Mouse (Mus musculus) left cerebral cortex, adult 2 months (tissue): ENCODE results near the gene Fbxw8. TPM values are rescaled to one million over a fixed set of nuclear protein-coding genes. Genes with fewer than 3 reads are reported as not detected.

Experiments
- DNase-seq, 2 experiments: peaks; one replicate each; pipeline ENCODE4 v3.0.0; 2021 to 2022; ENCODE audit warnings: low spot score in 2 of 2, mixed read lengths in 1 of 2; ENCODE audit errors: extremely low spot score in 1 of 2
- H3K27ac ChIP-seq: fragments of 200-600 bp; 2 replicates; pipeline ENCODE4 v1.8.1; 2022
- H3K4me3 ChIP-seq: fragments of 200-600 bp; 2 replicates; pipeline ENCODE4 v1.8.1; 2022
- CTCF ChIP-seq: fragments of 200-600 bp; IDR thresholded peaks from 2 replicates; pipeline ENCODE4 v1.8.1; 2022; ENCODE audit warnings: antibody characterized with exemption, mild to moderate bottlenecking, moderate library complexity
- intact Hi-C: fragments of 180-260 bp; cut with DNase I; formaldehyde crosslinking; loops from one replicate; pipeline ENCODE4 v1.15.1; 2025
- total RNA-seq, 2 experiments: library from RNA; stranded (reverse); gene quantifications; 2 replicates each; pipeline ENCODE4 v1.2.3; 2021

The Fbxw8 gene
- total RNA-seq, 2 experiments from 2014 or later: 34.5 to 35.1 TPM

DNA sequence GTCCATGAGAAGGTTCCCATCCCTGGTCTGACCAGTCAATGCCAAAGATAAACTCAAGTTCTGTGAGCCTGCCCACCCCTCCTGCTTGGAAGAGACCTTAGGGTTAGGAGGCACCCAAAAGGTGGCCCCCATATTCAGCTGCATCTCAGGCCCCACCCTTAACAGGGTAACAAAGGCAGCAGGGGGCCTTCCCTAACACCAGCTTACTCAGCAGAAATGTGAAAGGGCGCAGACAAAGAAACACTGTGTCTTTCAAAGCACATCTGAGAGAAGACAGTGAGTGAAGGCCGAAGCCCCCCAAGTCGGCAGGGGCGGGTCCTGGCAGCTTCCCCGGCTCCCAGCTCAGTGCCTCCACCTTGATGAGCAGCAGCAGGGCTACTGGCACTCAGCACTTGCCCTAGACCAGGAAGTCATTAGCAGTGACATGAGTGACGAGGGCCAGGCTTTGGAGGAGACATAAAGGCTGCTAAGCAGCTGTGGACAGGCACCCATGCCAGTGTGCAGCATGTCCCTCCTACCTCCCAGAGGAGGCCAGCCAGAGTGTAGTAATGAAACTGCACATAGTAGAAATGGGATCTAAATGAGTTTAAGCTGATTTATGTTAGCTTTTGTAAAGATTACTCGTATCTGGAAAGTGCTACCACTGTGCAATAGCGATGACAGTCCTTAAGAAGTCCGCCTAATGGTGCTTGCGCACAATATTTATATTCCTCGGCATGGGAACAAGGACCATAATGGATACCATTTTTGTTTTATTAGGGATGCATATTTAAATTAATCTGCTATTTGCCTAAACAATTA lies 56.0 kb downstream of the Fbxw8 start:
- intact Hi-C loops: no loop called here
- no peak for DNase-seq
- TF ChIP-seq CTCF: no peak
- Histone ChIP-seq H3K27ac (no peak overlapping the region), H3K4me3 (no peak overlapping the region)

DNA sequence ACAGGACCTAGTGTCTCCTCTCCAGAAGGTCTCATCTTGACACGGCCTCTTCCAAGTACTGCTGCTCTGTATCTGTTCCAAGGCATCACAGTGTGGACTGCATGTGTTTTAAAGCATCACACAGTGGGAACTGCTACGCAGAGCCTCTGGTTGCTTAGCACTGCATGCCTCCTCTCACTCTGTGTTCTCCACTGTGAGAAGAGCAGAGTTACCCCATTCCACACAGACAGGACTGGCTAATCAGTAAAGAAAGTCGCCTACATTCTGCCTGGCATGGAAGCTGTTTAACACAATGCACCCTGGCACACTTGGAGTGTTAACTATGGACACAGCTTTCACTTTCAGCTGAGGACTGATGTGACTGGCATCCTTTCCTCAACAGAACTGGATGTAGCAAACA lies 58.9 kb downstream of the Fbxw8 start:
- Histone ChIP-seq H3K27ac (no peak overlapping the region), H3K4me3 (no peak overlapping the region)
- DNase-seq: no peak
- no peak for TF ChIP-seq CTCF
- intact Hi-C loops: no loop called here

DNA sequence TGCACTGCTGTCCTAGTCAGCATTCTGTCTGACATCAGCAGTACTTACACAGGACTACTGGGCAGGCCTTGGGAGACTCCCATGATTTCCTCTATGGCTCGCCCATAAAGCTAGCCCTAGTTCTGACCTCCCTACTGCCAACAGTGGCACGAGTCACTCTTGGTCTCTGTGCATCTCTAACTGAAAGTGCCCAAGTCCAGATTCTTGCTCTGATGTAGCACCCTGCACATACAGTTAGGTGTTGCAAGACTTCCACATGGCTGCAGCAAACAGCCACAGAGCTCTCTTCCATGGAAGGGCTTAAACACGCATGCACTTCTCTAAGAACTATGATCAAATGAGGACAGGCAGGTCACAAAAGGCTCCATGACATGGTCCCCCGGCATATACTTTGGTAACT lies 59.4 kb downstream of the Fbxw8 start:
- DNase-seq: no peak
- Histone ChIP-seq H3K4me3 (no peak overlapping the region), H3K27ac (no peak overlapping the region)
- intact Hi-C loops: no loop called here
- no peak for TF ChIP-seq CTCF

DNA sequence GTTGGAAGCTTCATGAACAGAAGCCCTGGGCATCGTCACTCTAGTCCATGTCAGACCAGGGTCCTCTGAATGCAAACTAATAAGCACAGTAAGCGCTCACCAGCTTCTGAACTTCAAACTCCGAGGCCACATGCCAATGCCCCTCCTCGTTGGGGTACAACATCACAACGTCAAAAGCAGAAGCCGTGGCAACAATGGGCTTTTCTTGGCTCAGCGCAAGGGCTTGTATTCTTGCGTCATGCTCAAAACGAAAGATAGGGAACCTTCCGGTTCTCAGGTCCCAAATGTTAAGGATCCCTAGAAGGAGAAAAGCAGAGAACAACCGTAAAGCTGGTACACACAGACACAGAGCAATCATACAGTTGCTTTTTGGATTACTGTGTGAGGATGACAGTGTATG lies 59.8 kb downstream of the Fbxw8 start:
- no peak for TF ChIP-seq CTCF
- Histone ChIP-seq H3K27ac (no peak overlapping the region), H3K4me3 (no peak overlapping the region)
- no peak for DNase-seq
- intact Hi-C loops: no loop called here

DNA sequence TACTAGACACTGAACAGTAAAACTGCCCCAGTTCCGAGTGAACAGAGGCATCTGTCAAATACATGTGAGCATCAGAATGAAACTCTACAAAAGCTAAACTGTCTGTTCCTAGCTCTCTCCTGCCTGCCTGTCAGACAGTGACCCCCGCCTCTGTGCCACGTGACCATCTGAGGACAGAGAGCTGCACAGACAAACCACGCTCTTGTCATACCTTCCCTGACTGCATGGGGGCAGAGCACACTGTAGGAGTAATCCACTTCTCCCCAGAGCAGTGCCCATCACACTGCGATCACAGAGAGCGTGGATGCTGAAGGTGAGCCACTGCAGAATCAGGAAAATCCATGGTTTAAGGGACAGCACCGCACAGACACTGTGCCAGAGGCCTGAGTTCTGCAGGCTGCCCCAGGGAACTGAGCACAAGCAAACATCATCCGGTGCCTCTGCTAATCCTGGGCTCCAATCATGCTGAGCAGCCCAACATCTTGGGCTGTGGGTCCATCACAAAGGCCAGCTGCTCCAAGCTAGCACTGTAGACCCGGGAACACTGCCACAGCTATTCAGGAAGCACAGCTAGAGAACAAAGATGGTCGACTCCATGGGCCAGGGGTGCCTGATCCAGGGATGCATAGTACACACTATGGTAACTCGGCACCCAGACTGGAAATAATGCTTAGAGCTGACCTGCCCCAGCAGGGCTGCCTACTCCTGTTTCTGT lies 61.8 kb downstream of the Fbxw8 start:
- TF ChIP-seq CTCF: peak; percentile 37
- Histone ChIP-seq H3K27ac (no peak overlapping the region; the same call in 1 of the 2 replicates), H3K4me3 (no peak overlapping the region)
- no peak for DNase-seq
- intact Hi-C loops: no loop called here

DNA sequence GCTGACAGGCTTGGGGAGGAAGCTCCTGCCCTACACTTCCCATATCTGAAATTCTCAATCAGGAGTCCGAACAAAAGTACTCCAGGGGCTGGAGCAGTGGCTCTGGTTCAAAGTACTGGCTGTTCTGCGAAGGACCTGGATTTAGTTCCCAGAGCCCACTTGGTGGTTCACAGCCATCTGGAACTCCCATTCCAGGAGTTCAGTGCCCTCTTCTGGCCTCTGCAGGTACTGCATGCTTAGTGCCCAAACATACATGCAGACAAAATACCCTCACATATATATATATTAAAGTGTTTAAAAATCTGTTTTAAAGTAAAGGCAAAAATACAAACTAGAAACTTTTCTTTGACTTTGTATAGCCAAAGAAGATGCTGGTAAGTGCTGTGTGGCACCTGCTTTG lies 64.4 kb downstream of the Fbxw8 start:
- no peak for DNase-seq
- Histone ChIP-seq H3K27ac (no peak overlapping the region), H3K4me3 (no peak overlapping the region)
- intact Hi-C loops: no loop called here
- TF ChIP-seq CTCF: peak; percentile 57

DNA sequence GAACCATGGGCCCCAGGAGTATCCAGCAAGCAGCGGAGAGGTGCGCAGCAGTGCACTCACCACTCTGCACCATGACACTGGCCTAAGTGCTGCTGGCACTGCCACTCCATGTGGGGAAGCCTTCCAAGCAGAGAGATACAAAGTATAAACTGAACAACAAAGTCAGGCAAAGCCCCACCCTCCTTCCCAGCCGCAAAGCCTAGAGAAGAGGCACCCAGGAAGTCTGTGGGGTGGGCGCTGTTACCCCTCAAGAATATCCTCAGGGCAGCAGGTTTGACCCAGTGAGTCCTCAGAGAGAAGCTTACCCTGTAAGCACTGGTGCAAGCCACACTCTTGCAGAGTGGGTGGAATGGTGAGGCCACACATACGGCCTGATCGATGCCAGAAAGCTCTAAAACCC lies 65.2 kb downstream of the Fbxw8 start:
- DNase-seq: no peak
- Histone ChIP-seq H3K4me3 (no peak overlapping the region), H3K27ac (no peak overlapping the region)
- TF ChIP-seq CTCF: no peak
- intact Hi-C loops: no loop called here

DNA sequence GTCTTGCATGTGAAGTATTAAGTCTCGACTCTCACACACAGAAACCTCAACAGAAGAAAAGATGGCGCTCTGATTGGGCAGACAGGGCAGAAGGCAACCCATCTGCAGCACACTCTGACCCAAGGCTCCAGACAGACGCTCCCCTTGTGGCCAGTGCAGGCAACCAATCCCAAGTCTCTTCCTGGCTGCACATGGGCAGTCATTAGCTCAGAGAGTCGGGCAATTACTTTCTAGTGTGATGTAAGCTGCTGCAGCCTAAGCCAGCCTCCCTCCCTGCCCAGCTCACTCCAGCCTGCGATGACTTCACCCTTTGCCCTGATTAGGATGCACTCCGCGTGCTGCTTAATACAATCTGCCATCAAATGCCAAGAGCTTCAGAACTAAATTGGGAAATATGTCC lies 66.2 kb downstream of the Fbxw8 start:
- intact Hi-C loops: no loop called here
- no peak overlapping the region for H3K27ac ChIP-seq
- peak; percentile 31 for TF ChIP-seq CTCF
- no peak for DNase-seq
- no peak overlapping the region for H3K4me3 ChIP-seq

DNA sequence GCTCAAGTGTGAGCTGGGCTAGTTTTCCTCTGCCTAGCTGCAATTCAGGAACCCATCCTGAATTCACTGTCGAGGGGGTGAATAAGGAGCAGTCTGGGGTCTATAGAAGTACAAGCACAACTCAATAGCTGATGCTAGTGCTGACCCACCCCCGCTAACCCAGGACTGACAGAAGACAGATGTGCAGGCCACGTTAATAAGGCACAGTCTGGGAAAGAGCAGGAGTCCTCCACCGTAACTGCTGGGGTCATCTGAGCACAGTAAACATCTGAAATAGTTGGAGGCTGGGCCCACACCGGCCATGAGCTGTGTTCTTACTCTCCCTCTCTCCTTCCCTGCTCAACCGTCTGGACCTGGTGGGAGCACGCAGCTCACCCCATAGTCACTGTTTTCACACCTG lies 68.3 kb downstream of the Fbxw8 start:
- Histone ChIP-seq H3K4me3 (no peak overlapping the region), H3K27ac (no peak overlapping the region)
- DNase-seq: no peak
- intact Hi-C loops: no loop called here
- no peak for TF ChIP-seq CTCF

DNA sequence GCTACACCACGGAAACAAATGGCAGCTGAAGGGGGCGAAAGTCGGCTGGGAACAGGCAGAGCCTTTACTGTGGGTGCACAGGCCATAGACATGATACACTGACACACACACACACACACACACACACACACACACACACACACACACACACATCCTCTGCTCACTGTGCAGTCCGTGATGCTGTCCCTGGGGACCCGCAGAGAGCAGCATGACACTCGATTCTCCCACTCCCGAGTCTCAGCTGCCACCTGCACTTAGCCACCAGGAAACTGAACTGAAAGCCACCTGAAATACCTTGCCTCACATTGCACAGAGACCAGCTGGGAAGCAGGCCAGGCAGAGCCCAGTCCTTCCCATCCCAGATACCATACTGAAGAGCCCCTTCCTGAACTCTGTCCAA lies 70.0 kb downstream of the Fbxw8 start:
- no peak overlapping the region for H3K27ac ChIP-seq
- H3K4me3 ChIP-seq: no peak overlapping the region
- intact Hi-C loops: loop anchor here (2.0 kb wide), 1 partner anchor 27 kb away; no protein-coding TSS in a partner anchor
- DNase-seq: no peak
- no peak for TF ChIP-seq CTCF

DNA sequence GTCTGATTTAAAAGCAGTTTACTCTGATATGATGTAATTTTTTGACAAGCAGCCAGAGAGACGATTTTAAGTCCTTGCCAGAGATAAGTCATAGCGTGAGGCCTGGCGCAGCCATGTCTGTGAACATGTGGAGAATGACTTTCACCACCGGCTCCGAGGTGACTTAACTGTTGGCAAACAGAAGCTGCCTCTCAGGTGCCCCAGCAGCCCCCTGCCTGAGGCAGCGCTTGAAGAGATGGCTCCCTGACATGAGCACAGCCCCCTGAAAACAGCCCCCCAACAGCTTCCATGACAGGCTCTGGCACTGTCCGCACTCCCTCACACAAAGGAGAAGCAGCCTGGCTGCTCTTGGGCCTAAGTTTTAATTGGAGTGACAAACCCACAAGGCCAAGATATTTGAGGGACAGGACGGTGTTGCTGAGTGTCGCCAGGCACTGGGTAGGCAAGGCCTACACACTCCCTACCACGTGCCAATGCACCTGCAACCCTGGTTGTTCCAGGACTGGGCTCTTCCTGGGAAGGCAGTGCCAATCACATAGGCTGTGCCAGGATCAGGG lies 71.0 kb downstream of the Fbxw8 start:
- intact Hi-C loops: loop anchor here (2.0 kb wide), 1 partner anchor 29 kb away; no protein-coding TSS in a partner anchor
- no peak for TF ChIP-seq CTCF

DNA sequence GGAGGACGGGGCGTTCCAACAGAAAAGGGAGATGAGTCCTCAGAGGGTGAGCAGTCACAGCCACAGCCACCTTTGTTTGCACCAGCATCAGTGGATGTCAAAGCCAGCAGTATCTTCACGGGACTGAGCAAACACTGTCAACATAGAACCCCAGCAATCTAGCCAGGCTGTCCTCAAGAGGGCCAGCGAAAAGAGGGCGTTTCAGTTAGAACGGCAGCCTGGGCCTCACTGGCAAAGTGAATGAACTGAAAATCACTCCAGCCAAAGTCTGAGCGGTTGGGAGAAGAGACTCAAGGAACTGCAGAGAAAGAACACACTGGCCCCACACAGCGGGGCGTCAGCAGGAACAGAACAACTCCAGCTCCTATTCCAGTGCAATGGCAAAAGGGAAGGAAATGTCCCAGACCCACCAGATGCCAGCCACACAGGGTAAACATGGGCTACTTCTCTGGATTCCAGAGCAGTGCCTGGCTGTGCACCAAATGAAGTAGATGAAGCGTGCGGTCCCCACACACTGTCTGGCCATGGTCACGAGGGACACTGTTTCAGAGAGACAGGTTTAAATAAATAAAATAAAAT lies 72.1 kb downstream of the Fbxw8 start:
- no peak overlapping the region for H3K4me3 ChIP-seq
- intact Hi-C loops: no loop called here
- H3K27ac ChIP-seq: peak overlapping the region; percentile 47
- TF ChIP-seq CTCF: no peak
- no peak for DNase-seq

More for the DNA sequence above, 71.0 kb downstream of the Fbxw8 start:
- DNase-seq: no peak
- Histone ChIP-seq H3K27ac (no peak overlapping the region; the same call in 1 of the 2 replicates), H3K4me3 (no peak overlapping the region)
